Mouse (Mus musculus): ENCODE data around the gene Pard3. TPM values are rescaled to one million over a fixed set of nuclear protein-coding genes. Genes with fewer than 3 reads are reported as not detected.
A peak's percentile ranks its signal among the peaks of the same experiment; 100 is the strongest.

Gene Pard3
- total and polyA plus RNA-seq, 3 experiments: 0.51 to 1.3 (median 0.94) TPM

- no peaks in the 10 kb centered on the region for H3K36me3 ChIP-seq (replicated peaks in 1 of 2; ENCODE audit: control insufficient read depth in 1 of 2, insufficient read depth in 1 of 2, low read length in 1 of 2)
- peaks cover 0 to 10% of the 10 kb centered on the region in 2 experiments; a peak in 2 of 4 replicates for H3K4me1 ChIP-seq (ENCODE audit: control insufficient read depth in 1 of 2, insufficient read depth in 2 of 2)
- in situ Hi-C loops (cut with MboI; ENCODE audit: low pct_ligation_motif_present, low pct_unique_long_range_greater_than_20kb, low sequenced_read_pairs): loop anchor here (25.0 kb wide), 1 partner anchor 899 kb away; no protein-coding TSS in a partner anchor
- DNase-seq (ENCODE audit: extremely low read depth): peak; percentile 40
- H3K27ac ChIP-seq (ENCODE audit: insufficient read depth, low read depth): no peak overlapping the region
- H3K4me2 ChIP-seq (ENCODE audit: insufficient read depth, low read depth, poor library complexity, severe bottlenecking): no peak overlapping the region
- H3K4me3 ChIP-seq (replicated peaks in 1 of 3; ENCODE audit: low read depth in 2 of 3, low read length in 2 of 3, poor library complexity in 1 of 3): no peak overlapping the region
- H3K27me3 ChIP-seq (replicated peaks): no peaks in the 10 kb centered on the region
- no peaks in the 10 kb centered on the region for H3K79me2 ChIP-seq (replicated peaks; ENCODE audit: control insufficient read depth, extremely low read depth, insufficient read depth, poor library complexity, severe bottlenecking)
- dilution Hi-C loops (cut with MboI; ENCODE audit: extremely low pct_ligation_motif_present, extremely low pct_unique_long_range_greater_than_20kb, low sequenced_read_pairs): no loop called here
- H3K9ac ChIP-seq (ENCODE audit: insufficient read depth, low read depth): no peak overlapping the region
- no peaks in the 10 kb centered on the region for H3K9me3 ChIP-seq (replicated peaks; ENCODE audit: low read length)
- TF ChIP-seq UBTF (IDR thresholded peaks at IDR 0.05; ENCODE audit: low read depth, low read length): no peak
- peak in 1 of 2 experiments; percentile 78; a peak in 2 of 4 replicates for TF ChIP-seq CTCF (conservative IDR thresholded peaks at IDR 0.05 in 1 of 2, IDR thresholded peaks at IDR 0.05 in 1 of 2; ENCODE audit: low read depth in 2 of 2, low read length in 2 of 2)
- TF ChIP-seq MXI1 (IDR thresholded peaks at IDR 0.05; ENCODE audit: low read depth, low read length): no peak
- peak; percentile 78 for TF ChIP-seq SMC3 (IDR thresholded peaks at IDR 0.05; ENCODE audit: low read depth, low read length)
- TF ChIP-seq MAX (IDR thresholded peaks at IDR 0.05; ENCODE audit: low read length): no peak
- TF ChIP-seq RAD21 (IDR thresholded peaks at IDR 0.05; ENCODE audit: low read depth, low read length): peak; percentile 67
- no peak for TF ChIP-seq CHD2 (IDR thresholded peaks at IDR 0.05; ENCODE audit: low read length)
Measured at GRCm38 (mm10) chr8:127588313-127588712, 524.6 kb downstream of the Pard3 start.

DNA sequence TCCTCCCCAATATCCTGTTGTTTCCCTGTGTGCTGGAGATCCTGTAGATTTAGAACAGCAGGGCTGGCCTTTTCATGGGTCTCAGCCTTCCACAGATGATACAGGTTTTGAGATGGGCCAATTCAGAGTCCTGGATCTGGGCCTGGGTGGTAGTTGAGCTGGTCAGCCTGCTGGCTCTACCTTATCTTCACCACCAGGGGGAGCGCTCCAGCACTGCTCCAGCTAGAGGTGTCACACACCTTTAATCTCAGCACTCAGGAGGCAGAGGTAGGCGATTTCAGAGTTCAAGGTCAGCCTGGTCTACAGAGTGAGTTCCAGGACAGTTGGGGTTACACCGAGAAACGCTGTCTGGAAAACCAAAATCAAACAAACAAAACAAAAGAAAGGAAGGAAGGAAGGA, 525.6 kb downstream of the Pard3 start:
- dilution Hi-C loops (cut with MboI; ENCODE audit: extremely low pct_ligation_motif_present, extremely low pct_unique_long_range_greater_than_20kb, low sequenced_read_pairs): no loop called here
- no peak overlapping the region for H3K27ac ChIP-seq (ENCODE audit: insufficient read depth, low read depth)
- no peaks in the 10 kb centered on the region for H3K36me3 ChIP-seq (replicated peaks in 1 of 2; ENCODE audit: control insufficient read depth in 1 of 2, insufficient read depth in 1 of 2, low read length in 1 of 2)
- DNase-seq (ENCODE audit: extremely low read depth): peak; percentile 67
- H3K4me1 ChIP-seq (ENCODE audit: control insufficient read depth in 1 of 2, insufficient read depth in 2 of 2): peaks cover 0 to 10% of the 10 kb centered on the region in 2 experiments; a peak in 2 of 4 replicates
- no peaks in the 10 kb centered on the region for H3K27me3 ChIP-seq (replicated peaks)
- no peak overlapping the region for H3K9ac ChIP-seq (ENCODE audit: insufficient read depth, low read depth)
- no peak overlapping the region for H3K4me2 ChIP-seq (ENCODE audit: insufficient read depth, low read depth, poor library complexity, severe bottlenecking)
- no peaks in the 10 kb centered on the region for H3K79me2 ChIP-seq (replicated peaks; ENCODE audit: control insufficient read depth, extremely low read depth, insufficient read depth, poor library complexity, severe bottlenecking)
- TF ChIP-seq JUN (IDR thresholded peaks at IDR 0.05; ENCODE audit: insufficient read depth, low read depth, low read length) (no peak), CTCF (conservative IDR thresholded peaks at IDR 0.05 in 1 of 2, IDR thresholded peaks at IDR 0.05 in 1 of 2; ENCODE audit: low read depth in 2 of 2, low read length in 2 of 2) (peak; percentile 72 to 77), MAZ (IDR thresholded peaks at IDR 0.05; ENCODE audit: low read depth, low read length) (no peak), SMC3 (IDR thresholded peaks at IDR 0.05; ENCODE audit: low read depth, low read length) (peak; percentile 85), ETS1 (conservative IDR thresholded peaks at IDR 0.05; ENCODE audit: low read depth, low read length) (no peak), MEF2A (IDR thresholded peaks at IDR 0.05; ENCODE audit: borderline replicate concordance, low read depth, low read length) (no peak), ZC3H11A (IDR thresholded peaks at IDR 0.05; ENCODE audit: low read depth, low read length) (peak; percentile 32; the same call in 1 of the 2 replicates), RAD21 (IDR thresholded peaks at IDR 0.05; ENCODE audit: low read depth, low read length) (peak; percentile 63), ZNF384 (IDR thresholded peaks at IDR 0.05; ENCODE audit: low read depth, low read length) (no peak)
- no peaks in the 10 kb centered on the region for H3K9me3 ChIP-seq (replicated peaks; ENCODE audit: low read length)
- in situ Hi-C loops (cut with MboI; ENCODE audit: low pct_ligation_motif_present, low pct_unique_long_range_greater_than_20kb, low sequenced_read_pairs): loop anchor here (25.0 kb wide), 1 partner anchor 898 kb away; no protein-coding TSS in a partner anchor
- H3K4me3 ChIP-seq (replicated peaks in 1 of 3; ENCODE audit: low read depth in 2 of 3, low read length in 2 of 3, poor library complexity in 1 of 3): no peak overlapping the region
